Mouse (Mus musculus) heart, embryonic 14.5 days (tissue): Measurements from ENCODE around the gene Pam16. TPM values are rescaled to one million over a fixed set of nuclear protein-coding genes. Genes with fewer than 3 reads are reported as not detected.

Source experiments
- ATAC-seq: fragments of 200-750 bp; cut with Nextera tagmentation; 2 replicates; pipeline ENCODE4 v1.8.0; 2017; ENCODE audit warnings: low read depth, moderate TSS enrichment; ENCODE audit not compliant: insufficient number of reproducible peaks, insufficient read depth, low FRiP score
- H3K27ac ChIP-seq, 2 experiments: fragments of 200-500 bp in 1 of 2; fragments of 300-500 bp in 1 of 2; sonication (generic) in 1 of 2; replicated peaks in 1 of 2; 2 replicates each; pipeline ENCODE4 v1.5.1; 2012 to 2014; ENCODE audit warnings: low read depth in 2 of 2, low read length in 2 of 2, control low read depth in 1 of 2, mild to moderate bottlenecking in 1 of 2, mixed read lengths in 1 of 2; ENCODE audit not compliant: control insufficient read depth in 1 of 2, insufficient read depth in 1 of 2
- H3K27me3 ChIP-seq: fragments of 300-500 bp; sonication (generic); 2 replicates; pipeline ENCODE4 v1.6.1; 2014; ENCODE audit warnings: mild to moderate bottlenecking, low read length, control low read depth; ENCODE audit not compliant: control insufficient read depth, insufficient read depth
- H3K36me3 ChIP-seq: fragments of 300-500 bp; sonication (generic); 2 replicates; pipeline ENCODE4 v1.6.1; 2014; ENCODE audit warnings: mild to moderate bottlenecking, control low read depth, low read length, mixed read lengths; ENCODE audit not compliant: control insufficient read depth, insufficient read depth
- H3K4me1 ChIP-seq, 2 experiments: fragments of 200-500 bp in 1 of 2; fragments of 300-500 bp in 1 of 2; sonication (generic) in 1 of 2; 2 replicates each; pipeline ENCODE4 v1.6.1; 2012 to 2014; ENCODE audit warnings: low read length in 2 of 2, control low read depth in 1 of 2, mixed read lengths in 1 of 2; ENCODE audit not compliant: control insufficient read depth in 2 of 2, insufficient read depth in 2 of 2
- H3K4me2 ChIP-seq: fragments of 300-500 bp; sonication (generic); 2 replicates; pipeline ENCODE4 v1.6.1; 2014; ENCODE audit warnings: mild to moderate bottlenecking, low read length
- H3K4me3 ChIP-seq, 2 experiments: fragments of 200-500 bp in 1 of 2; fragments of 300-500 bp in 1 of 2; sonication (generic) in 1 of 2; 2 replicates each; pipeline ENCODE4 v1.5.1; 2012 to 2014; ENCODE audit warnings: low read length in 2 of 2, mild to moderate bottlenecking in 2 of 2, control low read depth in 1 of 2, low read depth in 1 of 2, moderate library complexity in 1 of 2; ENCODE audit not compliant: control insufficient read depth in 1 of 2, insufficient read depth in 1 of 2
- H3K9ac ChIP-seq: fragments of 300-500 bp; sonication (generic); 2 replicates; pipeline ENCODE4 v1.6.1; 2014; ENCODE audit warnings: mild to moderate bottlenecking, low read length
- H3K9me3 ChIP-seq: fragments of 300-500 bp; sonication (generic); 2 replicates; pipeline ENCODE4 v1.6.1; 2016; ENCODE audit warnings: low read length, control low read depth; ENCODE audit not compliant: control insufficient read depth
- WGBS: fragments of 180-500 bp; shearing (Covaris S2); extraction: QIAGEN DNeasy Blood & Tissue Kit; methylation state at CpG from one replicate; pipeline ENCODE4 v1.1.7; 2014; 5-methylcytosine and 5-hydroxymethylcytosine counted together
- polyA plus RNA-seq: library from polyadenylated mRNA; unstranded; fragments of >200 nt; fragmentation: Nextera tagmentation; extraction: Ambion mirVana; gene quantifications from 2 replicates; pipeline ENCODE4 v1.2.1, GENCODE M21; 2014

Pam16 gene
- polyA plus RNA-seq, 1 experiment from 2014 or later = 165 TPM

- no peaks in the 10 kb centered on the region for H3K9me3 ChIP-seq
- peaks cover 33 to 44% of the 10 kb centered on the region in 2 experiments for H3K4me1 ChIP-seq
- H3K36me3 ChIP-seq = peaks cover 24% of the 10 kb centered on the region
- H3K27me3 ChIP-seq = no peaks in the 10 kb centered on the region
- ATAC-seq = no peak
- 27% methylated on average over 2 of the region's 2 CpGs for WGBS
- peak overlapping the region; percentile 58 to 89 for H3K27ac ChIP-seq
- H3K4me3 ChIP-seq = no peak overlapping the region
- H3K9ac ChIP-seq = peak overlapping the region; percentile 63; the same call in 1 of the 2 replicates
- H3K4me2 ChIP-seq = peak overlapping the region; percentile 7
Measured at GRCm38 (mm10) chr16:4659326-4659725, 34.5 kb upstream of the Pam16 start.

- H3K4me1 ChIP-seq = peaks cover 35 to 49% of the 10 kb centered on the region in 2 experiments
- 21% methylated on average over 11 of the region's 11 CpGs for WGBS
- no peak overlapping the region for H3K4me3 ChIP-seq
- peak overlapping the region; percentile 63; the same call in 1 of the 2 replicates for H3K9ac ChIP-seq
- H3K9me3 ChIP-seq = no peaks in the 10 kb centered on the region
- H3K27ac ChIP-seq = peak overlapping the region; percentile 58 to 89; a peak in 3 of 4 replicates
- no peaks in the 10 kb centered on the region for H3K27me3 ChIP-seq
- ATAC-seq = peak; percentile 58
- peak overlapping the region; percentile 7 for H3K4me2 ChIP-seq
- peaks cover 24% of the 10 kb centered on the region for H3K36me3 ChIP-seq
Measured at GRCm38 (mm10) chr16:4658781-4659245, 34.0 kb upstream of the Pam16 start.

GRCm38 (mm10) chr16:4656571-4657081, 31.8 kb upstream of the Pam16 start:
- H3K4me1 ChIP-seq = peaks cover 50 to 68% of the 10 kb centered on the region in 2 experiments
- ATAC-seq = no peak
- 45% methylated on average over 9 of the region's 9 CpGs for WGBS
- H3K27me3 ChIP-seq = no peaks in the 10 kb centered on the region
- H3K4me3 ChIP-seq = no peak overlapping the region
- peaks cover 30% of the 10 kb centered on the region for H3K36me3 ChIP-seq
- H3K9me3 ChIP-seq = no peaks in the 10 kb centered on the region
- peak overlapping the region; percentile 76 to 89 for H3K27ac ChIP-seq
- H3K9ac ChIP-seq = peak overlapping the region; percentile 60
- no peak overlapping the region; the same call in 1 of the 2 replicates for H3K4me2 ChIP-seq

GRCm38 (mm10) chr16:4655764-4656570, 31.2 kb upstream of the Pam16 start:
- no peak for ATAC-seq
- H3K4me3 ChIP-seq = no peak overlapping the region
- no peaks in the 10 kb centered on the region for H3K27me3 ChIP-seq
- H3K27ac ChIP-seq = peak overlapping the region; percentile 76 to 89
- peak overlapping the region; percentile 40 for H3K4me2 ChIP-seq
- H3K9ac ChIP-seq = peak overlapping the region; percentile 60
- H3K36me3 ChIP-seq = peaks cover 30% of the 10 kb centered on the region
- 13% methylated on average over 11 of the region's 11 CpGs for WGBS
- peaks cover 50 to 71% of the 10 kb centered on the region in 2 experiments for H3K4me1 ChIP-seq
- H3K9me3 ChIP-seq = no peaks in the 10 kb centered on the region

- Histone ChIP-seq H3K27me3 (no peaks in the 10 kb centered on the region), H3K4me1 (peaks cover 50 to 71% of the 10 kb centered on the region in 2 experiments), H3K4me2 (no peak overlapping the region), H3K9ac (peak overlapping the region; percentile 60), H3K36me3 (peaks cover 31% of the 10 kb centered on the region), H3K27ac (peak overlapping the region; percentile 76 to 89), H3K4me3 (no peak overlapping the region), H3K9me3 (no peaks in the 10 kb centered on the region)
- WGBS = 36% methylated on average over 4 of the region's 4 CpGs
- ATAC-seq = no peak
Measured at GRCm38 (mm10) chr16:4655251-4655734, 30.5 kb upstream of the Pam16 start.

GRCm38 (mm10) chr16:4654706-4655105, 29.9 kb upstream of the Pam16 start:
- no peaks in the 10 kb centered on the region for H3K27me3 ChIP-seq
- 73% methylated on average over 10 of the region's 10 CpGs for WGBS
- peak overlapping the region in 1 of 2 experiments; percentile 89; a peak in 2 of 4 replicates for H3K27ac ChIP-seq
- no peak for ATAC-seq
- no peaks in the 10 kb centered on the region for H3K9me3 ChIP-seq
- H3K9ac ChIP-seq = 0 out of 2 replicates have a peak overlapping the region, but pooled peaks have one; percentile 4
- no peak overlapping the region for H3K4me3 ChIP-seq
- peaks cover 33% of the 10 kb centered on the region for H3K36me3 ChIP-seq
- H3K4me1 ChIP-seq = peaks cover 50 to 71% of the 10 kb centered on the region in 2 experiments
- no peak overlapping the region for H3K4me2 ChIP-seq

GRCm38 (mm10) chr16:4652707-4653416, 28.1 kb upstream of the Pam16 start:
- peaks cover 46 to 66% of the 10 kb centered on the region in 2 experiments for H3K4me1 ChIP-seq
- peaks cover 51% of the 10 kb centered on the region for H3K36me3 ChIP-seq
- no peaks in the 10 kb centered on the region for H3K9me3 ChIP-seq
- H3K9ac ChIP-seq = 0 out of 2 replicates have a peak overlapping the region, but pooled peaks have one; percentile 3
- no peak for ATAC-seq
- peak overlapping the region; percentile 22 to 24; a peak in 2 of 4 replicates for H3K27ac ChIP-seq
- no peaks in the 10 kb centered on the region for H3K27me3 ChIP-seq
- H3K4me2 ChIP-seq = no peak overlapping the region
- no peak overlapping the region for H3K4me3 ChIP-seq
- WGBS = 54% methylated on average over 4 of the region's 4 CpGs
